Mouse (Mus musculus) kidney, postnatal 0 days (tissue): Measurements from ENCODE around the gene Arrdc5. TPM values are rescaled to one million over a fixed set of nuclear protein-coding genes. Genes with fewer than 3 reads are reported as not detected.

Experiments
- ATAC-seq: fragments of 200-750 bp; cut with Nextera tagmentation; replicated peaks from 2 replicates; pipeline ENCODE4 v1.8.0; 2017; ENCODE audit warnings: low read depth, moderate number of reproducible peaks, moderate TSS enrichment, moderate library complexity; ENCODE audit not compliant: low FRiP score
- DNase-seq: peaks from one replicate; pipeline ENCODE4 v3.0.0-alpha.2; 2016; ENCODE audit warnings: low spot score
- H3K27ac ChIP-seq: fragments of 300-500 bp; sonication (generic); 2 replicates; pipeline ENCODE4 v1.5.1; 2014; ENCODE audit warnings: mild to moderate bottlenecking
- H3K27me3 ChIP-seq: fragments of 300-500 bp; sonication (generic); 2 replicates; pipeline ENCODE4 v1.6.1; 2014; ENCODE audit warnings: low read length, mixed read lengths; ENCODE audit not compliant: insufficient read depth
- H3K36me3 ChIP-seq: fragments of 300-500 bp; sonication (generic); 2 replicates; pipeline ENCODE4 v1.6.1; 2014; ENCODE audit warnings: low read length, mixed read lengths; ENCODE audit not compliant: insufficient read depth
- H3K4me1 ChIP-seq: fragments of 300-500 bp; sonication (generic); replicated peaks from 2 replicates; pipeline ENCODE4 v1.6.1; 2014; ENCODE audit warnings: antibody characterized with exemption, low read length, mixed read lengths; ENCODE audit not compliant: insufficient read depth
- H3K4me2 ChIP-seq: fragments of 300-500 bp; sonication (generic); 2 replicates; pipeline ENCODE4 v1.6.1; 2014; ENCODE audit warnings: mild to moderate bottlenecking, low read length, moderate library complexity, mixed read lengths
- H3K4me3 ChIP-seq: fragments of 300-500 bp; sonication (generic); replicated peaks from 2 replicates; pipeline ENCODE4 v1.5.1; 2014; ENCODE audit warnings: low read depth, low read length
- H3K9ac ChIP-seq: fragments of 300-500 bp; sonication (generic); 2 replicates; pipeline ENCODE4 v1.6.1; 2014; ENCODE audit warnings: low read depth, low read length
- H3K9me3 ChIP-seq: fragments of 300-500 bp; sonication (generic); replicated peaks from 2 replicates; pipeline ENCODE4 v1.6.1; 2016; ENCODE audit warnings: low read length, inconsistent platforms, mixed read lengths
- CTCF ChIP-seq: IDR thresholded peaks from 2 replicates; pipeline ENCODE4 v1.5.1; 2016; ENCODE audit warnings: antibody characterized with exemption, low read depth, mild to moderate bottlenecking, moderate library complexity
- WGBS: fragments of 180-500 bp; shearing (Covaris S2); extraction: QIAGEN DNeasy Blood & Tissue Kit; methylation state at CpG from one replicate; pipeline ENCODE4 v1.1.7; 2014; 5-methylcytosine and 5-hydroxymethylcytosine counted together
- polyA plus RNA-seq: library from polyadenylated mRNA; unstranded; fragments of >200 nt; fragmentation: Nextera tagmentation; extraction: Ambion mirVana; gene quantifications from 2 replicates; pipeline ENCODE4 v1.2.1, GENCODE M21; 2015

Gene Arrdc5
- polyA plus RNA-seq, 1 experiment from 2014 or later, result not detected

DNA sequence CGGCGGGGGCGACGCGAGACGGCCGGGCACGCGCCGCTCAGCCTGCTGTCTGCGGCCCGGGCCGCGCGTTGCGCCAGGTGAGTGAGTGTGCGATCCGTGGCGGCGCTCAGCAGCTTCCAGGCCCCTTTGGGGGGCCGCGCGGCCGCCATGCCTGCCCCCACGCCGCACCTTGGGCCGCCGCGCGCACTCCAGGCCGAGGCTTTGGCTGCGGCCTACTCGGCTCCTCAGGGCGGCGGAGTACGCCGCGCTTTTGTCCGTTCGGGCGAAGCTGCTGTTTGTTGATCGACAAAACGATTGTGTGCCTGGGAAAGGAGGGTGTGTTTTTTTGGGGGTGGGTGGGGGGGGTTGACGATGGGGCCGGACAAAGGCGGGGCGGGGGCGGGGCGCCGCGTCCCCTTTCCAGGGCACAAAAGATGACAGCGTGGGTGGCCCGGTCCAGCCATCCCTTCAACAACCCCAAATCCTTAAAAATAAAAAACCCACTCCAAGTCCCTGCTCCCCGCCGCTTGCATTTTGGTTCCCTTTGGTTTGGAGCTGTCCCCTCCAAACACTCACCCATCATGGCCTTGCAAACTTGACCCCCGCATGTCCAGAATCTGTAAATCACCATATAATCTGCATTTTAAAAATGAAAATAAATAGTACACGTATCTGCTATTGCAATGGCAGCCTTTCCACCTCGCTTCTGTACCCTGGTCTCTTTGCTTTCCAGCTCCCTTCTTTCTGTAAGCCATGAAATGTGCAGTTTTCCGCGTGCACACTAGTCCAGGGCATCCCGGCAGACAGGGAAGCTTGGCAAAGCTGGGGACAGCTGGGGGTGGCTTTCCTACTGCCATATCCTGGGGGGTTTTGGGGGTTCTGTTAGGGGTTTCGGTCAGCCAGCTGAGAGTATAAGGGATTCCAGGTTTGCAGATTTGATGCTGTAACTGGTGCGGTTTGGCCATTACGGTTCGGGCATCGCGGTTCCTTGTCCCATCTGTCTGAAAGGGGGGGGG lies 26.4 kb upstream of the Arrdc5 start:
- H3K9me3 ChIP-seq, result no peaks in the 10 kb centered on the region
- peak overlapping the region; percentile 75 for H3K4me3 ChIP-seq
- DNase-seq (peak; percentile 52), ATAC-seq (peak; percentile 30)
- H3K36me3 ChIP-seq, result 0 out of 2 replicates have a peak, but pooled peaks cover 2% of the 10 kb centered on the region
- H3K4me2 ChIP-seq, result peak overlapping the region; percentile 95
- peak overlapping the region; percentile 92 for H3K9ac ChIP-seq
- no peaks in the 10 kb centered on the region for H3K27me3 ChIP-seq
- peaks cover 16% of the 10 kb centered on the region for H3K4me1 ChIP-seq
- H3K27ac ChIP-seq, result peak overlapping the region; percentile 97
- no peak for TF ChIP-seq CTCF
- under 1% methylated on average over 55 of the region's 67 CpGs for WGBS

- H3K4me1 ChIP-seq, result peaks cover 16% of the 10 kb centered on the region
- peak within 1 kb of the TSS; percentile 97 for H3K27ac ChIP-seq
- no peaks in the 10 kb centered on the region for H3K9me3 ChIP-seq
- WGBS, result under 1% methylated on average over 54 of the region's 57 CpGs
- H3K27me3 ChIP-seq, result no peaks in the 10 kb centered on the region
- peak within 1 kb of the TSS; percentile 75 for H3K4me3 ChIP-seq
- DNase-seq (peak; percentile 100), ATAC-seq (peak; percentile 99)
- H3K9ac ChIP-seq, result peak within 1 kb of the TSS; percentile 92
- peak within 1 kb of the TSS; percentile 95 for H3K4me2 ChIP-seq
- no peak for TF ChIP-seq CTCF
- H3K36me3 ChIP-seq, result 0 out of 2 replicates have a peak, but pooled peaks cover 2% of the 10 kb centered on the region
Observed at GRCm38 (mm10) chr17:56325450-56326152, 25.5 kb upstream of the Arrdc5 start, which contains the start of gene Kdm4b. TSS of gene Kdm4b (plus strand) at chr17:56326062.

- H3K4me3 ChIP-seq, result no peak overlapping the region
- 47% methylated on average over 3 of the region's 3 CpGs for WGBS
- ATAC-seq, result no peak
- TF ChIP-seq CTCF, result no peak
- H3K36me3 ChIP-seq, result 0 out of 2 replicates have a peak, but pooled peaks cover 11% of the 10 kb centered on the region
- no peak for DNase-seq
- no peaks in the 10 kb centered on the region for H3K27me3 ChIP-seq
- H3K4me2 ChIP-seq, result no peak overlapping the region
- 0 out of 2 replicates have a peak overlapping the region, but pooled peaks have one; percentile 36 for H3K27ac ChIP-seq
- H3K9ac ChIP-seq, result no peak overlapping the region
- peaks cover 16% of the 10 kb centered on the region for H3K4me1 ChIP-seq
- no peaks in the 10 kb centered on the region for H3K9me3 ChIP-seq
Observed at GRCm38 (mm10) chr17:56324419-56324818, 24.3 kb upstream of the Arrdc5 start.

- no peak overlapping the region for H3K9ac ChIP-seq
Observed at GRCm38 (mm10) chr17:56309191-56309945, 9.3 kb upstream of the Arrdc5 start.

GRCm38 (mm10) chr17:56308088-56308487 lies 8.0 kb upstream of the Arrdc5 start:
- Histone ChIP-seq H3K4me2 (no peak overlapping the region), H3K36me3 (peaks cover 21% of the 10 kb centered on the region), H3K9ac (0 out of 2 replicates have a peak overlapping the region, but pooled peaks have one; percentile 3), H3K27me3 (no peaks in the 10 kb centered on the region), H3K4me3 (no peak overlapping the region), H3K9me3 (no peaks in the 10 kb centered on the region), H3K4me1 (peaks cover 6% of the 10 kb centered on the region; the same call in 1 of the 2 replicates), H3K27ac (peak overlapping the region; percentile 76)
- ATAC-seq, result peak; percentile 55
- peak; percentile 48 for DNase-seq
- WGBS, result 34% methylated on average over 6 of the region's 6 CpGs
- no peak for TF ChIP-seq CTCF

More at GRCm38 (mm10) chr17:56309191-56309945, 9.3 kb upstream of the Arrdc5 start:
- DNase-seq, result no peak
- Histone ChIP-seq H3K4me1 (peaks cover 6% of the 10 kb centered on the region; the same call in 1 of the 2 replicates), H3K27ac (no peak overlapping the region), H3K9me3 (no peaks in the 10 kb centered on the region), H3K27me3 (no peaks in the 10 kb centered on the region), H3K36me3 (peaks cover 30% of the 10 kb centered on the region), H3K4me2 (no peak overlapping the region), H3K4me3 (no peak overlapping the region)
- 83% methylated on average over 15 of the region's 15 CpGs for WGBS
- no peak for ATAC-seq
- no peak for TF ChIP-seq CTCF
